Mouse (Mus musculus) embryonic fibroblast, embryonic 13.5 days (primary cell): ENCODE data around the gene Grasp.

ENCODE experiments used
- CTCF ChIP-seq: IDR thresholded peaks from 2 replicates; pipeline ENCODE4 v1.5.1; 2011; ENCODE audit warnings: mild to moderate bottlenecking, control low read depth, low read length, moderate library complexity, borderline replicate concordance; ENCODE audit not compliant: insufficient read depth
- POLR2A ChIP-seq: IDR thresholded peaks from 2 replicates; pipeline ENCODE4 v1.6.1; 2011; ENCODE audit warnings: low read depth, mild to moderate bottlenecking, control low read depth, low read length, moderate library complexity

GRCm38 (mm10) chr15:101175613-101176283 lies 48.2 kb upstream of the Grasp start:
- TF ChIP-seq CTCF (no peak), POLR2A (no peak)
